Mouse (Mus musculus) lung, adult 18-20 months (tissue): Measurements from ENCODE around the gene Tph1.

Source experiments
- DNase-seq, 2 experiments: peaks; one replicate each; pipeline ENCODE4 v3.0.0; 2022; ENCODE audit warnings: mixed read lengths in 2 of 2

Gene Tph1

GRCm38 (mm10) chr7:46597006-46597405, 75.3 kb downstream of the Tph1 start:
- no peak for DNase-seq
